Mouse (Mus musculus) G1E-ER4 (cell line): ENCODE data around the gene Gm7271. TPM values are rescaled to one million over a fixed set of nuclear protein-coding genes. Genes with fewer than 3 reads are reported as not detected.

Source experiments
- GATA1 ChIP-seq: IDR thresholded peaks from one replicate; pipeline ENCODE4 v1.8.0; 2012; ENCODE audit warnings: low read length, inconsistent platforms
- polyA plus RNA-seq: library from polyadenylated mRNA; stranded (reverse); fragments of >175 nt; gene quantifications from 2 replicates; pipeline ENCODE4 v1.2.3, GENCODE M21; 2012

Gm7271 gene
- polyA plus RNA-seq, 1 experiment, result not detected

GRCm38 (mm10) chr5:76540842-76541241 is 57.0 kb downstream of the Gm7271 start:
- TF ChIP-seq GATA1, result no peak

GRCm38 (mm10) chr5:76543200-76543599 is 59.4 kb downstream of the Gm7271 start:
- no peak for TF ChIP-seq GATA1

- TF ChIP-seq GATA1, result no peak
Observed at GRCm38 (mm10) chr5:76550426-76550825, 66.6 kb downstream of the Gm7271 start.

- no peak for TF ChIP-seq GATA1
Observed at GRCm38 (mm10) chr5:76565321-76565720, 81.5 kb downstream of the Gm7271 start.

Other genes starting within 250 kb of the Gm7271 start
- 1.1 and 1.8 TPM in 2 replicates for gene Clock, start 179.2 kb upstream of the Gm7271 start, polyA plus RNA-seq
- not detected in 2 replicates for gene Pdcl2, start 152.9 kb upstream of the Gm7271 start, polyA plus RNA-seq
- gene Nmu, start 120.3 kb upstream of the Gm7271 start, polyA plus RNA-seq, result not detected in 2 replicates
- 1.4 and 2.3 TPM in 2 replicates for gene Exoc1, start 45.3 kb downstream of the Gm7271 start, polyA plus RNA-seq
- 3.0 and 3.7 TPM in 2 replicates for gene Cep135, start 104.7 kb downstream of the Gm7271 start, polyA plus RNA-seq
- 83.3 and 88.0 TPM in 2 replicates for gene C530008M17Rik, start 172.5 kb downstream of the Gm7271 start, polyA plus RNA-seq